Mouse (Mus musculus) layer of hippocampus, adult 18-20 months (tissue): ENCODE measurements around the gene Mbtps2. TPM values are rescaled to one million over a fixed set of nuclear protein-coding genes. Genes with fewer than 3 reads are reported as not detected.
A peak's percentile ranks its signal among the peaks of the same experiment; 100 is the strongest.

ENCODE experiments used
- DNase-seq, 2 experiments: peaks; one replicate each; pipeline ENCODE4 v3.0.0; 2022; ENCODE audit warnings: low spot score in 2 of 2
- long read RNA-seq: library from polyadenylated mRNA; stranded (forward); transcript quantifications from one replicate; pipeline ENCODE4 v2.0.0, GENCODE M21; 2021
- total RNA-seq, 2 experiments: library from RNA; stranded (reverse); gene quantifications; 2 replicates each; pipeline ENCODE4 v1.2.3; 2021

Mbtps2 gene
- total RNA-seq: 10 to 100 TPM; 29.7 to 32.7 TPM
- long read RNA-seq, full-length matches to known transcripts: 5 of 22 reads
- long read RNA-seq, partial matches to known transcripts: 10 of 22 reads
- long read RNA-seq, other reads (novel, unspliced or antisense): 7 of 22 reads

DNA sequence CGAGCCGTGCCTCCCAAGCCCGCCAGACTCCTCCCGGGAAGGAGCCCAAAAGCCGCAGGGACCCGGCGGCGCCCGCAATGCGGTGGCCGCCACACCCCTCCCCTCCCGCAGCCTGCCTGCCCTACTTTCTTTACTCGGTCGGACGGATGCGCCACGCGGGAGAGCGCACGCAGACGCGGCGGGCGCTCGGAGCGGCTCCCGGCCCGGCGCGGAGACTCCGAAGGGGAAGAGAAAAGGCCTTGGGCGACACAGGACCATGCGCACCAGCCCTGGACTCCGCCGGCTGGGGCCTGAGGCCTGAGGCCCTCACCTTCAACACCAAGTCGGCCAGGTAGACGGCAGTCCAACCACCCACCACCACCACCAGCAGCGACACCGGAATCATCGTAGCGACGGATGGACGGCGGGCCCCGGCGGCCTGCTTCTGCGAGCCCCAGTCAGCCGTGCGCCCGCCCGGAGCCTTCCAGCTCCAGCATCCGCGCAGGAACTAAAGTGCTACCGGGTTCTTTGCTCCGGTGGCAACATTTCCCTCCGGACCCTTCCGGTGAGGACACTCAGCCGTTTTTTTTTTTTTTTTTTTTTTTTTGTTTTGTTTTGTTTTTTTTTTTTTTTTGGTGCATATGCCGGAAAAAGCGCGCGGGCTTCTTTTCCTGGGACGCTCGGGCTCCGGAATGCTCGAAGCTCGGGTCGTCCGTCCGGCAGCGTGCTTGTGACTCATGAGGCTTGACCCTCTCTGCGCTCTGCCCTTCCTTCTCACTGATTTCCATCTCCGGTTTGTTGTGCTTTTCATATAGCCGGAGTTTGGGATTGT, at the start of gene Mbtps2:
Gene Mbtps2 (minus strand): TSS at position 530 of the 811 bp plus-strand sequence.
- peak; percentile 18 to 49 for DNase-seq

DNA sequence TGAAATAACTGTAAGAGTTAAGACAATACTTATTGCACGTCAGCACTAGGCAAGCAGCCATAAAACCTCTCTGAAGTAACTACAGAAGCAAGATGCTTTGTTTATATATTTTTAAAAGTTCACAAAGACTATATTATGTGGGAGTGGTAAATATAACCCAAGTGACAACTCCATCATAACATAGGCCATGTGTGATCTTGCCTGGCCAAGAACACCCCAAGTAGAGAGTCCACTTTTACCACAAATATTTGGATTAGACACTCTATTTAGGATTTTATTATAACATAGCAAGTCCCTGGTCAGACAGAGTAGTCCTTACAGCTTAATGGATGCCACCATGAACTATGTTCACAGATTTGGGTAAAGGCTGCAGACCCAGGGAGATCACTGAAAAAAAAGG, 47.9 kb upstream of the Mbtps2 start:
- DNase-seq: no peak

DNA sequence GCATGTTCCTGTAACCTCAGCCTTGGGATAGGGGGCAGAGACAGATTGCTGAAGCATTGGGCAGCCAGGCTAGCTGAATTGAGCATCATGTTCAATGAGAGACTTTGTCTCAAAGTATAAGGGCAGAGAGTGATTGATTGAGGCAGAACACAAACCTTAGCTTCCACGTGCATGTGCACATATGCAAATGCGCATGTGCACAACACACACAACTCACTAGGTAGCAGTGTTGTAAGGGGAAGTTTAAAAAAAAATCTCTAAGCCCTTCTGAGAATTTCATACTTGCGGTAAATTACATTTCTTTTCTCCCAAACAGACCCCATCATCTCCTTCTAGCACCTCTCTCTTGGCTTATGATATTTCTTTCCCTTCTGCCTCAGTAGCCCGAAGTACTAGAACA, 46.2 kb upstream of the Mbtps2 start:
- DNase-seq: no peak

DNA sequence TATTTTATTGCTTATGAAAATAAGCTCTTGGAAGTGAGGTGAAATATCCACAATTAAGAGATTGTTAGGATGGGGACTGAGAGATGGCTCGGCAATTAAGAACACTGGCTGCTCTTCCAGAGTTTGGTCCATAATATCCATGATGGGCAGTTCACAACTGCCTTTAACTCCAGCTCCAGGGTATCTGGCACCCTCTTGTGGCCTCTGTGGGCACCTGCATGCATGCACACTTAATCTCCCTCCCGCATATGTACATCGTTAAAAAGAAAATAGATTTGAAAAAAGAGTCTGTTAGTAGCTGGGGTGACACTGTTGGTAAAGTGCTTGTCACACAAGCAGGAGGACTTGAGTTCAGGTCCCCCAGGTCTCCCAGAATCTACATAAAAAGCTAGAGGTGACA, 45.8 kb upstream of the Mbtps2 start:
- DNase-seq: peak; percentile 8 to 34

DNA sequence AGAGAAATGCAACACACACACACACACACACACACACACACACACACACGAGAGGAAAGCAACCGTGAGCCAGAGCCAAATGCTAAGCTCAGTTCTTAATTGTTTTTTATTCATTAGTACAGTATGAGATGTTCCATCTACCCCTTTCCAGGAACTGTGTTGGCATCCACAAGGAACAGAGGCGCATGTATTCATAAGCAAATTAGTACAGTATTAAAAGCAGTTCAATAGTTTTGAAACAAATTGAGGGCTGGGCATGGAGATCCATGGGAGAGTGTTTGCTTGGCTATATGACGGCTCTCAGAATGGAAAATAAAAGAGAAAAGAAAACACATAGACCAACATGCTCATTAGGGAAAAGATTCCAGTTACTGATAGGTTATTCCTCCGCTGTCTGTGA, 44.3 kb upstream of the Mbtps2 start:
- DNase-seq: no peak

DNA sequence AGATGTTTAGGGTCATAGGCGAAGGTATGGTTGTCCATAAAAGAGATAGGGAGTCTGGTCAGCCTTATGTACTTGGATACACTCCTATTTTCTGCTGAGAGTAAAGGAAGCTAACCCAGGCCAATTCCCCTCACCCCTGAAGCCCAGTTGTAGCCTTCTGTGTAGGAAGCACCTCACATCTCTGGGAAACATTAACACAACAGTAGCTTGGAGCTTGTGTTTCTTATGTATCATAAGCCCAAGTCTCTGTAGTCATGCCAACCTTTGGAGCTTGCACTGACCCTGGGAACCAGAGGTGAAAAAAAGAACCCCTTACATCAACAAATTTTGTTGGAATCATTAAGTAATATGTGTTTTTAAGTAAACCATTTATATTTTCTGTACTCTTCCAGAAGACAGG, 38.7 kb upstream of the Mbtps2 start:
- DNase-seq: no peak

DNA sequence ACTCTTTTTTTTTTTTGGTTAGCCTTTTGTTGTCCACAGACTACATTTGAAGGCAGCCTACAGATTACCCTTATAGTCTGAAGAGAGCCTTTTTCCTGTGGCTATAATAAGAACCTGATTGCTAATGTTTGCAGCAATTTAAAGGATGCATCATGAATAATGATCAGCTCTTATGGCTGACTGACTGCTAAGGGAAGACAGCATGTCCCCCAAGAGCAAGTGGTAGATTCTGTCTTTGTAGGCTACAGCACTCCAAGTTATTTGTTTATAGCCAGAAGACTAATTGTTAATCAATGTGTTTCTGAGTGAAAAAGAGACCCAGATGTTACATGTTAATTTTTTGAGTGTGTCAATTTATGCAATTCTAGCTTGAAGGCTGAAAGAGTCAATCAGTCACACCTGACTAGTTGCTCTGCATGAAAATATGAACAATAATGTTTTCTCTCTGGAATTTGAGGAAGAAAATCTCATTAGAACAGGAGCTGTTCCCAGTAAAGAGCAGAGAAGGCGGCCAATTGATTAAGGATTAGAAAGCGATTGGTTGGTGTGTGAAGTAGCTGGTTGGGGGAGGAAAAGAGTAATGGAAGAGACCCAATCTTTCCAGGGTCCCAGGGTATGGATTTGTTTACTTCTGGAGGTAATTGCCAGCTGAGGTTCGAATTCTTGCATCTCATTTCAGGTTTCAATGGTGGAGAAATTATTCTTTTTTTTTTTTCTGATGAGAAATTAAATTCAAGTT, 35.3 kb upstream of the Mbtps2 start:
- DNase-seq: no peak

DNA sequence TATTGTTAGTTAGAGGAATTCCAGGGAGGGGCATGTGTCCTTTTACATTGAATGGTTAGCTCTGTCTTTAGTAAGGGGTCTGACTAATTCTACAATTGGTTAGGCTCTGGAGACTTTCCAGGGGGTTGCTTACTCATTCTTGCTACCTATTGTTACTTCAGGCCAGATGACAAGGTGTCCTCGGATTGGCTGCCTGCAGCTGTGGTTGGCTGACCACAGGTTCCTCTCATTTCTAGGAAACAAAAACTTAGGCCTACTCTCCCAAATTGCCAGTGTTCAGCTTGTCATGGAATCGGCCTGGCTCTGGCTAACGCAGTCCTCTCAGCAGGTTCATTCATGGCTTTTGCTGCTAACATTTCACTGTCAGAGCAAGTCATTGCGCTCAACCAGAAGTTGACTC, 31.8 kb upstream of the Mbtps2 start:
- DNase-seq: no peak

DNA sequence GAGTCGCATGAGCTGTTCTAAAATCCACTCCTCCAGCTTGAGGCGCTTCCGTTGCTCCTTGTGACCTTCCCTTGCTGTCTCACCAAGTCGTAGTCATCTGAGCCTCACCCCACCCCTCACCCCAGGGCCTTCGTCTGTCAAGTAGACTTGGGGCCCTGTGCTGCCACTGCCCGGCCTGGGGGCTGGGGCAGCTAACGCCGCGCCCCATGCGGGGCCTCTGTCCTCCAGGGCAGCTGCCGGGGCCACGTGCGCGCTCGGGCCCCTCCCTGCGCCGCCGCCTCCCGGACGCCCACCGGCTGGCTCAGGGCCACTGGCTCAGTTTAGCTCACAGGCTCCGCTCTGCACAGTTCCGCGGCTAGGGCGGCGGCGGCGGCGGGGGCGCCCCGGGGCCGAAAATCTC, 14.4 kb upstream of the Mbtps2 start:
- DNase-seq: peak in 1 of 2 experiments; percentile 32

DNA sequence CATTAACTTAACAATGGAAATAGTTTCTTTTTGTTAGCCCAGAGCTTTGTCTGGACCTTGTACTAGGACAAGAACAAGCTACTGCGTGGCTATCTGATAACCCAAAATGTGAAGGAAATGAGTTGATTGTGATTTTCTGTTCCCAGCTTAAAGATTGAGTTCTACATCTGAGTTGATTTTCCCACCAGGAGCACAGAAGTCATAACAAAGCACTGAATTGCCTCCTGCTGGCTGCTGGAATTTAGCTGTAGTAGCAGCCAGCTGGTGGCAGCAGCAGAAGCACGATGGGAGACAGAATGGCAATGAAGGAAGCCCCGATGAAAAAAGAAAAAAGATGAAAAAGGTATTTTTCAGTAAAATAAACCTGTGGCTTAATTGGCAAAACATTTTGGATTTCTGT, 2.9 kb upstream of the Mbtps2 start:
- peak in 1 of 2 experiments; percentile 48 for DNase-seq

DNA sequence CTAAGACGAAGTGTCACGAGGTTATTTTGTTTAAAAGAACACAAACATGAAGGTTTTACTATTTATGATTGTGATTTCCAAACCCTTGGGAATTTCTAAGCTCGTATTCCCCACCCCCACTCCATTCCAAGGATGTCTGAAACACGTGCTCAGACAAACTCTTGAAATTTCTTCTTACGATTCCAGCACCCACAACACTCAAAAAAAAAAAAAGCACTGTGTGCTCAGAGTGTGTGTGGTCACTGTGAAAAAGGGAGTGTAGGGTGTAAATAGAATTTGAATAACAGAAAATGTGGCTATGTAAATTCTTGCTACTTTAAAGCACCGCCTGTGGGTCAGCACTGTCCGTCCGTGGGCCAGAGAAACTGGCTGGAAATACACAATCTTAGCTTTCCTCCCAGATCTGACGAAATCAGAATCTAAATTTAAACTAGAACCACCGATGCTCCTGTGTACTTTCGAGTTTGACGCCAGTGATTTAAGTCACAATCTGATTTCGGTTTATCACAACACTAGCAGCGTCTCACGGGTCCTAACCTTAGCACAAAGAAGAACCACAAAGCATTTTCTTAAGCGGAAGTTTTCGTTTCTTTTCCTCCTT, 830 bp downstream of the Mbtps2 start:
- no peak for DNase-seq

DNA sequence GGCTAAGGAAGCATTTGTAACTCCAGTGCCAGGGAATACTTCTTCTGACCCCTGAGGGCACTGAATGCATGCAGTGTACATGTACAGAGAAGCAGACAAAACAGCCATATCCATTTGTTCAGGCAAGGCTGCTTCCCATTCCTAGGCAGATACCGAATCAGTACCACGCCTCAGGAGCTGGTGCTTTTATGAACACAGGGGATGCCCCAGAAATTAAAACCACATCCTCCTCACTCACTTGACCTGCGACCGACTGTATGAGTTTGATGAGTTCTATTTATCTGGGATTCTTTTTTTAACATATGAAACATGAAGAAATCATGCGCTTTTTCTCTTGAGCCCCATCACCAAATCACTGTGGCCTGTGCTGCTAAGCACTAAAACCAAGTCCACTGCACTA, 1.7 kb downstream of the Mbtps2 start:
- DNase-seq: no peak

DNA sequence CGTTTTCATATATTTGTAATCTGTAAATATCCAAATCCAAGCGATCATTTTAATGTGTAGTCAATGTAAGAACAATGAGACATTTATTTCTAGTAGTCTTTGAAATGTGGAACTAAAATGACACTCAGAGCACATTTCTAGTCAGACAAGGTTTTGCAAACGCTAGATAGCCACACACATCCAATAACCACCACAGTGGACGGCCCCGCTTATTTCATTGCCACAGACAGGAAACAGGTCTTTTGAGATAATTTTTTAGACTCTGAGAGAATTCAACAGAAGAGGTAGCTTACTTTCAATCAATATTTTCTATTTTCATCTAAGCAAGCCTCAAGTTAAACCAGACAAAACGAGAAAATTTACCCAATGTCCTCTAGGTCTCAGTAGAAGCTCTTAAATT, 2.6 kb downstream of the Mbtps2 start:
- DNase-seq: no peak

DNA sequence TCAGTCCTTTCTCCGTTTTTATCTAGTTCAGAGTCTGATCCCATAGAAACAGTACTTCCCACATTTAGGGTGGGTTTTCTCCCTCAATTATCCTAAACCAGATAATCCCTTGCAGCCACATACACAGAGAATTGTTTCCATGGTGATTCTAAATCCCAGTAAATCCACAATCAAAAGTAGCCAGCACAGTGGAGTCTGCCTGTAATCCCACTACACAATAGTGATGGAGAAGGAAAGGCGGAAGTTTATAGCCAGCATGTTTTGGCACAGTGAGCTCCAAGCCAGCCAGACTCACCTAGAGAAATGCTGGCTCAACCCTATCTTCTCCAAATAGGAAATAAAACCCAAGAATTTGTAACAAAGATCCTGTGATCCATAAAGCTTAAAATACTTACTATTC, 3.9 kb downstream of the Mbtps2 start:
- DNase-seq: no peak

DNA sequence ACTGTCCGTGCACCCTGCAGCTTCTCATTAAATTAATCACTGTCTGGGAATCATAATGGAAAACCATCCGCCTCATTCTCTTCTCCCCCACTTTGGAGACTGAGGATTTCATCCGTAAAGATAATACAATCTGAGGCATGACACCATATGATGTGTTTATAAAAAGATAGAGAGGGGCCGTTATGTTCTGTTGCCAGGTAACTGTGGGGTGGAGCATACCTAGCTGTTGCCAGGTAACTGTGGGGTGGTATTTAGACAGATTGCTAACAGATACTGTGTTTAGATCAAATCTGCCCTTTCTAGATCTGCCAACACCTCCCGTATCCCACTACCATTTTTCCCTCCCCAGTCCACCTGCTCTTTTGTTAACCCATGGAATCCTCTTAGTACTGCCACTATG, 11.5 kb downstream of the Mbtps2 start:
- DNase-seq: peak in 1 of 2 experiments; percentile 11

DNA sequence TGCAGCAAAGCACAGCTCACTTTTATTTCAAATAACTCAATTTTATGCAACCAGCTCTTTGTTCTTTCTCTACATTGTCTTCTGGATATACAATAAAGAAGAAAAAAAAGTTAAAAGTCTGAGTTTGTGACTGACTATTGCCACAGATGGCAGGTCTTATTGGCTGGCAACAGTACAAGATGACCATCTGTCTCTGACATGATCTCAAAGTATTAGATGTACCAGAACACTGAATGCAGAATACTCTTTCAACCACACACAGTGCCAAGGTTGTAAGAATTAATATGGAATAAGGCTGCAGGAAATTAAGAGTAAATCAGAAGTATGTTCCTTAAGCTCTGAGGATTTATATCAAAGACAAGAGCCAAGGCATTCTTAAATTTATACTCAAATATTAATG, 12.1 kb downstream of the Mbtps2 start:
- peak in 1 of 2 experiments; percentile 50 for DNase-seq

DNA sequence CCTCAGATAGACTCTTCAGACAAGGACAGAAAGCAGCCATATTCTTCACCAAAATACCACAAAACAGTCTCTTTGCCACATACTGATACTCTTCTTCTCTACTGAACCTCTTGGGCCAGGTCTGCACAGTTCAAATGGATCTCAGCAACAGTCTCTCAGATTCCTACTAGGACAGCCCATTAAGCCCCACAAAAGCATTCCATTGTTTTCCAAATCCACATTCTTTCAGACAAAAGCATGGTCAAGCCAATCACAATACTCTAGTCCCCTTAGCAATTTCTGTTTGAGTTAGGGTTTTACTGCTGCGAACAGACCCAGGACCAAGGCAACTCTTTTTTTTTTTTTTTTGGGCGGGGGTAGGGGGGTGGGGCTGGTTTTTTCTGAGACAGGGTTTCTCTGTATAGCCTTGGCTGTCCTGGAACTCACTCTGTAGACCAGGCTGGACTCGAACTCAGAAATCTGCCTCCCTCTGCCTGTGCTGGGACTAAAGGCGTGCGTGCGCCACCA, 19.4 kb downstream of the Mbtps2 start:
- DNase-seq: no peak

DNA sequence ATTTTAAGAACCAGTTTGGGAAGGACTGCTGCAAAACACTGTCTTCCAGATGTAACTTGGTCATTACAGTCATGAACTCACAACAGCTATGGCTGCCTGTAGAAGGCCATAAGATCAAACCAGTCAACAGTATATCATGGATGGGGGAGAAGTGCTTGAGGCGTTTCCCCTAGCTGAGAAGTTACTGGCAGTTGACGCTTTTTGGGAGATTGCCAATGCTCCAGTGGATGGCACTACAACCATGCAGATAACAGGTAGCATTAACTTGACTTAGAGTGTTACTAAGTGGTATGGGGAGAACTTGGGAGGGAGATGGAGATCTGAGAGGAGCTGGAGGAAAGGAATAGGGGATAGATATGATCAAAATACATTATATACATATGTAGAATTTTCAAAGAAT, 23.8 kb downstream of the Mbtps2 start:
- DNase-seq: no peak

DNA sequence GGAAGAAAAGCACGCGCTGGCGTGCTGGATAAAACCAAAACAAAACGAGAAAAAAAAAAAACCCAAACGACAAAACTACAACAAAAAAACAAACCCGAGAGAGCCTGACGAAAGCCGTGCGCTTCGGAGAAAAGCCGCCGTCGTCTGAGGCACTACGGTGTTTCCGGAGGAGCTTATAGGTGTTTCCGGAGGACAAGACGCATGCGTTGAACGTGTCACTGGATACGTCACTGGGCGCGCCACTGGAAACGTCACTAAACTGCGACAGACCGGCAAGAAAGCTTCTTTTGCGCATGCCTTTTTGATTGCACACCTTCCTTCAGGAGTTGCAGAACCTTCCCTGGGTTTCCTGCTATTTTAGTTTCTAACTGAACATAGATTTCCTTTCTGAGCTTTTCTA, 29.7 kb downstream of the Mbtps2 start, which contains the start of gene Yy2:
Gene Yy2 (minus strand): TSS at position 146 of the 400 bp plus-strand sequence.
- DNase-seq: no peak

DNA sequence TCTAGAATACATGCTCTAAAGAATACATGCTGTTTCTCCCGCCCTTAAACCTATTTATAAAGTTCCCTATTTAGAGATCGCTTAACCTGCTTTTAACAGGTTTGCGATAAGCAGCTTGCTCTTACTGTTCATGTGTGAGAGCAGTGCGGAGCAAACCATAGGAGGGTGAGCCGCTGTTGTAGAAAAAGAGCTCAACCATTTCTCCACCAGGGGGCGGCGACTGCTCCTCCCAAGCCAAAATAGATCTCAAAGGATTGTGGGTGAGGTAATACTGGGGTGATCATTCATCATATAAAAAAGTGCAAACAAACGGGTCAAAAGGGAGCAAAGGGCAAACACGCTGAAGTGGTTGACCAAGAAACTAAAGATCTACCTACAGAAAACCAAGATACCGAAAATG, 34.7 kb downstream of the Mbtps2 start:
- DNase-seq: no peak

DNA sequence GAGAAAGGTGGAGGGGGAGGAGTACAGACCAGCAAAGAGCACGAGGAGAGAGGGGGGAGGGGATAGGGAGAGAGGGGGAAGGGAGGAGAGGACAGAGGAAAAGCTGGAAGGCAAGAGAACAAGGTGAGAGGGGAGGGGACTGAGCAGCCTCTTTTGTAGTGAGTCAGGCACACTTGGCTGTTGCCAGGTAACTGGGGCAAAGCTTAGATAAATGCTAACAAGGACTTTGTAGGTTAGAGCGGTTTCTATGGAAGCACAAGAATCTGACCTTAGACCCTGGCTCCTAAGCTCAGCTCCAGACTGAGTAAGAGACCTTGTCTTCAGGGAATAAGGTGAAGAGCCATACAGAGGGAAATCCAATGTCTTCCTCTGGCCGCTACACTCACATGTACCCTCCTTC, 51.4 kb downstream of the Mbtps2 start:
- no peak for DNase-seq

DNA sequence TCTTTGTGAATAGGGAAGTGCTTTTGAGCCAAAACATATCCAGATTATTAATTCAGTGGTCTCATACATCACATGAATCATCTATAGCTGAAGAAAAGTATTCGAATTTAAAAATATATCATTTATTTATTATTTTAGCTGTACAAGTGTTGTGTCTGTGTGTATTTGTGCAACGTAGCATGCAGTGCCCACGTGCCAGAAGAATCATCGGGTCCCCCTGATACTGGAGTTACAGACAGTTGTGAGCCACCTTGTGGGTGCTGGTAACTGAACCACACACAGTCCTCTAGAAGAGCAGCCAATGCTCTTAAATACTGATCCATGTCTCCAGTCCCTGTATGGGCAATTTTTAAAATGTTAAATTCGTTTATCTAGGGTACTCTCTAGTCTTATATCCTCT, 92.1 kb downstream of the Mbtps2 start:
- no peak for DNase-seq
